Mouse (Mus musculus): ENCODE results near the gene Pdpn. TPM values are rescaled to one million over a fixed set of nuclear protein-coding genes. Genes with fewer than 3 reads are reported as not detected.

The Pdpn gene
- polyA plus RNA-seq, 2 experiments: 0.47 to 1.0 TPM

- no peak for DNase-seq (ENCODE audit: low read depth in 3 of 3, low spot score in 3 of 3)
These were observed 10.5 kb downstream of the Pdpn start for GRCm38 (mm10) chr4:143288880-143289279.

GRCm38 (mm10) chr4:143288473-143288872 lies 10.9 kb downstream of the Pdpn start:
- ATAC-seq (ENCODE audit: insufficient read depth) (no peak), DNase-seq (ENCODE audit: low read depth in 3 of 3, low spot score in 3 of 3) (peak in 1 of 3 experiments; percentile 20)
- no peaks in the 10 kb centered on the region for H3K9me3 ChIP-seq (ENCODE audit: control insufficient read depth, low read length)
- H3K4me3 ChIP-seq (ENCODE audit: insufficient read depth in 1 of 2, low read depth in 2 of 2, low read length in 2 of 2): no peak overlapping the region
- no peak overlapping the region for H3K9ac ChIP-seq (replicated peaks)
- no peak overlapping the region for H3K27ac ChIP-seq
- no peak for TF ChIP-seq EP300 (IDR thresholded peaks at IDR 0.05; ENCODE audit: low read depth)
- TF ChIP-seq CTCF (IDR thresholded peaks at IDR 0.05; ENCODE audit: low read depth): no peak
- H3K4me1 ChIP-seq (replicated peaks; ENCODE audit: control insufficient read depth in 2 of 2, insufficient read depth in 2 of 2, low read length in 1 of 2): peaks cover 0 to 2% of the 10 kb centered on the region in 2 experiments; a peak in 1 of 4 replicates
- no peak overlapping the region for H3K4me2 ChIP-seq (ENCODE audit: low read depth)
- no peaks in the 10 kb centered on the region for H3K27me3 ChIP-seq (ENCODE audit: control insufficient read depth, insufficient read depth, low read length)
- no peaks in the 10 kb centered on the region for H3K36me3 ChIP-seq (replicated peaks; ENCODE audit: control insufficient read depth, insufficient read depth, low read depth)
- 22% methylated on average over 6 of the region's 6 CpGs for WGBS (ENCODE audit: insufficient replicate concordance)

More at GRCm38 (mm10) chr4:143288880-143289279, 10.5 kb downstream of the Pdpn start:
- Histone ChIP-seq H3K27me3 (ENCODE audit: control insufficient read depth, insufficient read depth, low read length) (no peaks in the 10 kb centered on the region), H3K9ac (replicated peaks) (no peak overlapping the region), H3K4me3 (ENCODE audit: insufficient read depth in 1 of 2, low read depth in 2 of 2, low read length in 2 of 2) (no peak overlapping the region), H3K4me1 (replicated peaks; ENCODE audit: control insufficient read depth in 2 of 2, insufficient read depth in 2 of 2, low read length in 1 of 2) (peaks cover 0 to 2% of the 10 kb centered on the region in 2 experiments; a peak in 1 of 4 replicates), H3K27ac (no peak overlapping the region), H3K36me3 (replicated peaks; ENCODE audit: control insufficient read depth, insufficient read depth, low read depth) (no peaks in the 10 kb centered on the region), H3K4me2 (ENCODE audit: low read depth) (no peak overlapping the region), H3K9me3 (ENCODE audit: control insufficient read depth, low read length) (no peaks in the 10 kb centered on the region)
- no peak for ATAC-seq (ENCODE audit: insufficient read depth)
- no peak for TF ChIP-seq EP300 (IDR thresholded peaks at IDR 0.05; ENCODE audit: low read depth)
- no peak for TF ChIP-seq CTCF (IDR thresholded peaks at IDR 0.05; ENCODE audit: low read depth)
- 38% methylated on average over 7 of the region's 7 CpGs for WGBS (ENCODE audit: insufficient replicate concordance)

GRCm38 (mm10) chr4:143287065-143287464 lies 12.3 kb downstream of the Pdpn start:
- ATAC-seq (ENCODE audit: insufficient read depth) (no peak), DNase-seq (ENCODE audit: low read depth in 3 of 3, low spot score in 3 of 3) (no peak)
- no peak for TF ChIP-seq EP300 (IDR thresholded peaks at IDR 0.05; ENCODE audit: low read depth)
- Histone ChIP-seq H3K9me3 (ENCODE audit: control insufficient read depth, low read length) (no peaks in the 10 kb centered on the region), H3K9ac (replicated peaks) (no peak overlapping the region), H3K4me2 (ENCODE audit: low read depth) (no peak overlapping the region), H3K27me3 (ENCODE audit: control insufficient read depth, insufficient read depth, low read length) (no peaks in the 10 kb centered on the region), H3K4me1 (replicated peaks; ENCODE audit: control insufficient read depth in 2 of 2, insufficient read depth in 2 of 2, low read length in 1 of 2) (peaks cover 0 to 2% of the 10 kb centered on the region in 2 experiments; a peak in 1 of 4 replicates), H3K27ac (no peak overlapping the region), H3K4me3 (ENCODE audit: insufficient read depth in 1 of 2, low read depth in 2 of 2, low read length in 2 of 2) (no peak overlapping the region), H3K36me3 (replicated peaks; ENCODE audit: control insufficient read depth, insufficient read depth, low read depth) (no peaks in the 10 kb centered on the region)
- 37% methylated on average over 4 of the region's 4 CpGs for WGBS (ENCODE audit: insufficient replicate concordance)

DNA sequence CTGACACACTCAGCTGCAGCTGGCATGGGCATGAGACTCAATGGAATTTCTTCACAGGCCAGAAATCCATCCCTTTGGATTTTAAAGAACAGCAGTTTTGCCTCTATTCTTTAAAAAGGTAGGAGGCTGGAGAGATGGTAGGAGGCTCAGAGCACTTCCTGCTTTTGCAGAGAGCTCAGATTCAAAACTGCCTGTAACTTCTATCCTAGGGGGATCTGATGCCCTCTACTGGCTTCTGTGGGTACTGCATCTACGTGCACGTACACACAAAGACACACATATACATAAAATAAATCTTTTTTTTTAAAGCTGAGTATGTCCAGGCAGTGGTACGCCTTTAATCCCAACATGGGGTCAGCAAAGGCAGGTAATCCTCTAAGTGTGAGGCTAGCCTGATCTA lies 19.2 kb downstream of the Pdpn start:
- no peak for DNase-seq (ENCODE audit: low read depth in 3 of 3, low spot score in 3 of 3)
- Histone ChIP-seq H3K9ac (replicated peaks) (no peak overlapping the region), H3K27me3 (ENCODE audit: control insufficient read depth, insufficient read depth, low read length) (no peaks in the 10 kb centered on the region), H3K36me3 (replicated peaks; ENCODE audit: control insufficient read depth, insufficient read depth, low read depth) (no peaks in the 10 kb centered on the region), H3K9me3 (ENCODE audit: control insufficient read depth, low read length) (no peaks in the 10 kb centered on the region), H3K4me2 (ENCODE audit: low read depth) (no peak overlapping the region), H3K27ac (no peak overlapping the region), H3K4me1 (replicated peaks; ENCODE audit: control insufficient read depth in 2 of 2, insufficient read depth in 2 of 2, low read length in 1 of 2) (peaks cover 0 to 2% of the 10 kb centered on the region in 2 experiments; a peak in 1 of 4 replicates), H3K4me3 (ENCODE audit: insufficient read depth in 1 of 2, low read depth in 2 of 2, low read length in 2 of 2) (no peak overlapping the region)
- TF ChIP-seq EP300 (IDR thresholded peaks at IDR 0.05; ENCODE audit: low read depth) (no peak), CTCF (IDR thresholded peaks at IDR 0.05; ENCODE audit: low read depth) (peak; percentile 55)
- 50% methylated on average over 3 of the region's 3 CpGs for WGBS (ENCODE audit: insufficient replicate concordance)
- ATAC-seq (ENCODE audit: insufficient read depth): no peak

DNA sequence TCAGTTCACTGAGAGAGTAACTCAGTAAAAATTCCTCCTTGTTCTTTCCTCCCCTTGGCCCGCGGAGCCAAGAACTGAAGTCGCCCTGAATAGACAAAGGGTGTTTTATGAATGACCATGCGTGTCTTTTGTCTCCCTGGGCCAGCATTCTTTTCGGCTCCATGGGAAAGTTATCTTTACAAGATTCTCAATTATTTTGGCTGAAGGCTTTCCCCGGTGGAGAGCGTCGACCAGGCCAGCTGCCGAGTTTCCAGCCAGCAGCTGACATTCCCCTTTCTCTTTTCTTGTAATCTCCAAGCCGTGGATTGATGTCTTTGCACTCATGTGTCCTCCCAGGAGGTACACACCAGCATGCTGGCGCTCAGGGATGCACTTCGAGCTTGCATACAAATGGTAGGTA lies 19.7 kb downstream of the Pdpn start:
- Histone ChIP-seq H3K4me1 (replicated peaks; ENCODE audit: control insufficient read depth in 2 of 2, insufficient read depth in 2 of 2, low read length in 1 of 2) (peaks cover 0 to 2% of the 10 kb centered on the region in 2 experiments; a peak in 1 of 4 replicates), H3K9ac (replicated peaks) (no peak overlapping the region), H3K9me3 (ENCODE audit: control insufficient read depth, low read length) (no peaks in the 10 kb centered on the region), H3K4me2 (ENCODE audit: low read depth) (no peak overlapping the region), H3K4me3 (ENCODE audit: insufficient read depth in 1 of 2, low read depth in 2 of 2, low read length in 2 of 2) (no peak overlapping the region), H3K27me3 (ENCODE audit: control insufficient read depth, insufficient read depth, low read length) (no peaks in the 10 kb centered on the region), H3K27ac (no peak overlapping the region), H3K36me3 (replicated peaks; ENCODE audit: control insufficient read depth, insufficient read depth, low read depth) (no peaks in the 10 kb centered on the region)
- DNase-seq (ENCODE audit: low read depth in 3 of 3, low spot score in 3 of 3): no peak
- no peak for ATAC-seq (ENCODE audit: insufficient read depth)
- 73% methylated on average over 12 of the region's 12 CpGs for WGBS (ENCODE audit: insufficient replicate concordance)
- no peak for TF ChIP-seq CTCF (IDR thresholded peaks at IDR 0.05; ENCODE audit: low read depth)
- no peak for TF ChIP-seq EP300 (IDR thresholded peaks at IDR 0.05; ENCODE audit: low read depth)
